ENCODE assay signal across 12 mouse cellular contexts in the genomic region with DNA sequence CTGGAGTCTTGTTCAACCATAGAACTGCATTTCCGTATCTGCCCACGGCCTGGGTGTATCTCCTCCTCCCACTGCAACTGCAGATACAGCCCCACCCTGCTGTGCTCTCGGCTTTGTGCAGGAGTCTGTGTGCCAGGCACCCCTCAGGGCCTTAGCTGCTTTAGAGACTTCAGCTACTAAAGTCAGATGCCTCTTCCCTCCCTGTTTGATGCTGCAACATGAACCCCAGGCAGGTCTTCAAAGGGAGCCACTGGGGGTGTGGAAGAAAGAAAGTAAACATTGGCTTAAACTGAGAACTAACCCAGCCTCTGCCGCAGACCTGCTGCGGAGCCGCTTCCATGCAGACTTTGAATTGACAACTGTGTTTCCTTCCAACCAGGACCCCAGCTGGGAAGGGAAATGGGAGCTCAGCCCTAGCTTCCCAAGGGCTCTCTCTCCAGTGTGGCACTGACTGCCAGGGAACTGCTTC.
A peak's percentile ranks its signal among the peaks of the same experiment; 100 is the strongest.
DNase-seq lines count a peak whose midpoint lies in the region; ATAC-seq and TF ChIP-seq lines count a peak whose summit lies in the region.
"Had no signal": no experiment of that assay in that cellular context is flagged by ENCODE, and none has a peak within 500 bp of the region (broad histone marks: within the 10 kb centered on the region; RNA-seq: fewer than 3 reads in every experiment).

No protein-coding gene starts in this region.

- no peaks in the 10 kb centered on the region for H3K36me3 ChIP-seq in heart, embryonic 14.5 days (ENCODE audit: control insufficient read depth, insufficient read depth, low read length)
- H3K36me3 ChIP-seq in heart, embryonic 11.5 days (ENCODE audit: control insufficient read depth, insufficient read depth, low read length), result no peaks in the 10 kb centered on the region
- H3K36me3 ChIP-seq in ES-E14 (ENCODE audit: control insufficient read depth, insufficient read depth, low read length, poor library complexity, severe bottlenecking), result no peaks in the 10 kb centered on the region
- no peaks in the 10 kb centered on the region for H3K36me3 ChIP-seq in midbrain, embryonic 13.5 days

- H3K27ac ChIP-seq in heart, embryonic 14.5 days (replicated peaks in 1 of 2; ENCODE audit: control insufficient read depth in 1 of 2, insufficient read depth in 1 of 2, low read depth in 2 of 2, low read length in 2 of 2), result no peak overlapping the region
- no peak overlapping the region for H3K27ac ChIP-seq in heart, embryonic 11.5 days (ENCODE audit: low read depth, low read length)
- H3K27ac ChIP-seq in ES-E14 (ENCODE audit: insufficient read depth, low read depth, low read length, poor library complexity, severe bottlenecking), result 0 out of 2 replicates have a peak overlapping the region, but pooled peaks have one; percentile 54
- H3K27ac ChIP-seq in brown adipose tissue, adult 24 weeks (replicated peaks; ENCODE audit: low read depth, low read length), result 0 out of 2 replicates have a peak overlapping the region, but pooled peaks have one; percentile 14
- H3K27ac ChIP-seq in midbrain, embryonic 13.5 days, result no peak overlapping the region

- peaks cover 3 to 4% of the 10 kb centered on the region in 2 experiments; a peak in 1 of 4 replicates for H3K4me1 ChIP-seq in heart, embryonic 14.5 days (ENCODE audit: control insufficient read depth in 2 of 2, insufficient read depth in 2 of 2, low read length in 2 of 2)
- H3K4me1 ChIP-seq in heart, embryonic 11.5 days (ENCODE audit: control insufficient read depth, insufficient read depth, low read length), result peaks cover 3% of the 10 kb centered on the region; the same call in 1 of the 2 replicates
- H3K4me1 ChIP-seq in ES-E14 (ENCODE audit: control insufficient read depth in 2 of 2, insufficient read depth in 2 of 2, low read length in 2 of 2, poor library complexity in 1 of 2), result peaks cover 0 to 13% of the 10 kb centered on the region in 2 experiments; a peak in 2 of 4 replicates
- H3K4me1 ChIP-seq in brown adipose tissue, adult 24 weeks (ENCODE audit: control insufficient read depth, insufficient read depth, insufficient read length, low read length), result peaks cover 15% of the 10 kb centered on the region
- peaks cover 28% of the 10 kb centered on the region for H3K4me1 ChIP-seq in midbrain, embryonic 13.5 days (replicated peaks)

- in situ Hi-C loops in ES-E14 (cut with MboI; ENCODE audit: low sequenced_read_pairs in 2 of 2, unreplicated experiment in 2 of 2), result no loop called here

- H3K9ac ChIP-seq in heart, embryonic 14.5 days (ENCODE audit: low read length), result peak overlapping the region; percentile 30; the same call in 1 of the 2 replicates
- H3K9ac ChIP-seq in heart, embryonic 11.5 days (ENCODE audit: low read depth, low read length), result no peak overlapping the region
- H3K9ac ChIP-seq in ES-E14 (ENCODE audit: insufficient read depth, low read depth, low read length, poor library complexity, severe bottlenecking), result no peak overlapping the region
- H3K9ac ChIP-seq in midbrain, embryonic 13.5 days (replicated peaks), result 0 out of 2 replicates have a peak overlapping the region, but pooled peaks have one; percentile 23

- no peak overlapping the region for H3K4me2 ChIP-seq in heart, embryonic 14.5 days (ENCODE audit: low read length)
- H3K4me2 ChIP-seq in heart, embryonic 11.5 days, result no peak overlapping the region
- H3K4me2 ChIP-seq in midbrain, embryonic 13.5 days (replicated peaks), result no peak overlapping the region

- no peaks in the 10 kb centered on the region; the same call in 1 of the 2 replicates for H3K27me3 ChIP-seq in heart, embryonic 14.5 days (ENCODE audit: control insufficient read depth, insufficient read depth, low read length)
- H3K27me3 ChIP-seq in heart, embryonic 11.5 days (ENCODE audit: control insufficient read depth, insufficient read depth, low read length), result 0 out of 2 replicates have a peak, but pooled peaks cover 2% of the 10 kb centered on the region
- peaks cover 6% of the 10 kb centered on the region; the same call in 1 of the 2 replicates for H3K27me3 ChIP-seq in midbrain, embryonic 13.5 days

- 6% methylated on average over 6 of the region's 6 CpGs for WGBS in heart, embryonic 14.5 days
- WGBS in heart, embryonic 11.5 days (ENCODE audit: insufficient replicate concordance), result 8% methylated on average over 6 of the region's 6 CpGs
- 5% methylated on average over 6 of the region's 6 CpGs for WGBS in midbrain, embryonic 13.5 days

- H3K9me3 ChIP-seq in heart, embryonic 14.5 days (ENCODE audit: control insufficient read depth, low read length), result no peaks in the 10 kb centered on the region
- H3K9me3 ChIP-seq in heart, embryonic 11.5 days (replicated peaks; ENCODE audit: control insufficient read depth, low read length), result no peaks in the 10 kb centered on the region
- H3K9me3 ChIP-seq in ES-E14 (ENCODE audit: control insufficient read depth, insufficient read depth, low read depth, low read length), result no peaks in the 10 kb centered on the region
- H3K9me3 ChIP-seq in midbrain, embryonic 13.5 days, result no peaks in the 10 kb centered on the region
- H3K9me3 ChIP-seq: megakaryocyte, embryonic 14.5 days had no signal

- H3K4me3 ChIP-seq in heart, embryonic 14.5 days (ENCODE audit: control insufficient read depth in 1 of 2, insufficient read depth in 1 of 2, low read depth in 1 of 2, low read length in 2 of 2), result no peak overlapping the region
- H3K4me3 ChIP-seq in heart, embryonic 11.5 days (ENCODE audit: low read depth, low read length), result no peak overlapping the region
- H3K4me3 ChIP-seq in ES-E14 (ENCODE audit: insufficient read depth in 1 of 2, low read depth in 1 of 2, low read length in 2 of 2, poor library complexity in 1 of 2, severe bottlenecking in 1 of 2), result no peak overlapping the region
- no peak overlapping the region for H3K4me3 ChIP-seq in brown adipose tissue, adult 24 weeks (ENCODE audit: insufficient read depth, low read depth, low read length)
- no peak overlapping the region for H3K4me3 ChIP-seq in midbrain, embryonic 13.5 days (replicated peaks)
- H3K4me3 ChIP-seq: megakaryocyte, embryonic 14.5 days had no signal

- ATAC-seq in heart, embryonic 14.5 days (ENCODE audit: insufficient number of reproducible peaks, insufficient read depth, low FRiP score, low read depth), result no peak
- no peak for ATAC-seq in heart, embryonic 11.5 days (replicated peaks; ENCODE audit: insufficient number of reproducible peaks, low FRiP score, low TSS enrichment)
- ATAC-seq in midbrain, embryonic 13.5 days, result no peak

- DNase-seq in ES-E14 (ENCODE audit: low read depth, low spot score), result peak; percentile 42
- DNase-seq in kidney, adult 18-20 months, result no peak
- no peak for DNase-seq in adrenal gland, adult (ENCODE audit: inconsistent age in 2 of 2, low spot score in 1 of 2)
- DNase-seq: adrenal gland, adult 8-10 months; cerebellum, postnatal 25 days; kidney, postnatal 4 days; thymus, adult 18-20 months had no signal

TF ChIP-seq in ES-E14, 5 proteins besides CTCF, POLR2A, EP300 and RAD21:
- TF ChIP-seq ZC3H11A (IDR thresholded peaks at IDR 0.05; ENCODE audit: borderline replicate concordance, low read depth, low read length), result no peak

Comparison
In these comparisons a context has a peak if more than half of its experiments do, and no peak if none do; other contexts are left out.
1. H3K9ac ChIP-seq: peak in heart, embryonic 14.5 days (single experiment) and midbrain, embryonic 13.5 days (single experiment); none in heart, embryonic 11.5 days (single experiment) and ES-E14 (single experiment).
2. H3K27ac ChIP-seq: peak in ES-E14 (single experiment) and brown adipose tissue, adult 24 weeks (single experiment); none in heart, embryonic 14.5 days (0 of 2), heart, embryonic 11.5 days (single experiment) and midbrain, embryonic 13.5 days (single experiment).